Mouse (Mus musculus) small intestine, adult 2 months (tissue): Measurements from ENCODE around the gene Cblb.

Experiments
- CTCF ChIP-seq: fragments of 200-500 bp; IDR thresholded peaks from 2 replicates; pipeline ENCODE4 v1.5.1; 2012; ENCODE audit warnings: low read depth, mild to moderate bottlenecking, control low read depth, inconsistent platforms, low read length, moderate library complexity, mixed read lengths; ENCODE audit not compliant: insufficient replicate concordance, insufficient read length; ENCODE audit errors: extremely low read depth
- POLR2A ChIP-seq: fragments of 200-500 bp; IDR thresholded peaks from 2 replicates; pipeline ENCODE4 v1.6.1; 2012; ENCODE audit warnings: low read depth, mild to moderate bottlenecking, control low read depth, inconsistent platforms, low read length, moderate library complexity

DNA sequence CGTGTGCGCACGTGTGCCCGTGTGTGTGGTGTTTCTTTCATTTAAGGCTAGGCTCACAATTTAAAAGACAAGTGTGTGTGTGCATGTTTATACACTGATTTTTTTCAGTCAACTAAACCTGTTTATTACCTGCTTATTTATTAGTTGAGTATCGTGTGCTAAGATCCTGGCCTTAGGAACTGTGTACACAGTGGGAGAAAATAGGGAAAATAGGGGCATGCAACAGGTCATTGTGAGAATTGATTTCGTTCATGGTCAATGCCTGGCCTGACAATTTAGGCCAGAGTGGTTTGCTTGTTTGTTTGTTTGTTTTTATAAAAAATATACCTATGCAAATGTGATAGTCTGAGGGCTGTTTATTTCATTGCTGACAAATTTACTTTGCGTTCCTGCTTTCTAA lies 13.5 kb downstream of the Cblb start:
- TF ChIP-seq CTCF (no peak), POLR2A (no peak)
